Mouse (Mus musculus) MEL (cell line): ENCODE results near the gene Fhit. TPM values are rescaled to one million over a fixed set of nuclear protein-coding genes. Genes with fewer than 3 reads are reported as not detected.

Experiments
- DNase-seq: peaks from one replicate; pipeline ENCODE4 v3.0.0; 2011; ENCODE audit warnings: low read depth, low spot score
- H3K27ac ChIP-seq: 2 replicates; pipeline ENCODE4 v1.5.1; 2012; ENCODE audit warnings: low read depth, mild to moderate bottlenecking, control low read depth, low read length, moderate library complexity; ENCODE audit not compliant: control insufficient read depth
- H3K27me3 ChIP-seq, 2 experiments: fragments of 150-350 bp in 1 of 2; sonication (generic) in 1 of 2; 2 replicates each; pipeline ENCODE4 v1.6.1; 2012; ENCODE audit warnings: low read length in 2 of 2, mild to moderate bottlenecking in 2 of 2, improper control_type of control experiment in 1 of 2, moderate library complexity in 1 of 2; ENCODE audit not compliant: insufficient read depth in 2 of 2, control insufficient read depth in 1 of 2
- H3K36me3 ChIP-seq, 2 experiments: 2 replicates each; pipeline ENCODE4 v1.6.1; 2012 to 2014; ENCODE audit warnings: low read length in 2 of 2, improper control_type of control experiment in 1 of 2, inconsistent platforms in 1 of 2, mild to moderate bottlenecking in 1 of 2; ENCODE audit not compliant: insufficient read depth in 2 of 2, control insufficient read depth in 1 of 2
- H3K4me1 ChIP-seq, 2 experiments: fragments of 150-350 bp in 1 of 2; sonication (generic) in 1 of 2; 2 replicates each; pipeline ENCODE4 v1.6.1; 2012; ENCODE audit warnings: low read length in 2 of 2, improper control_type of control experiment in 1 of 2, mild to moderate bottlenecking in 1 of 2; ENCODE audit not compliant: insufficient read depth in 2 of 2, control insufficient read depth in 1 of 2
- H3K4me3 ChIP-seq, 2 experiments: fragments of 150-350 bp in 1 of 2; sonication (generic) in 1 of 2; 2 replicates each; pipeline ENCODE4 v1.5.1; 2012; ENCODE audit warnings: low read depth in 2 of 2, low read length in 2 of 2, mild to moderate bottlenecking in 2 of 2, moderate library complexity in 2 of 2, control low read depth in 1 of 2, improper control_type of control experiment in 1 of 2; ENCODE audit not compliant: control insufficient read depth in 1 of 2, insufficient read depth in 1 of 2
- H3K79me2 ChIP-seq: 2 replicates; pipeline ENCODE4 v1.6.1; 2012; ENCODE audit warnings: mild to moderate bottlenecking, low read length, moderate library complexity; ENCODE audit not compliant: control insufficient read depth, poor library complexity, insufficient read depth
- H3K9ac ChIP-seq: 2 replicates; pipeline ENCODE4 v1.6.1; 2012; ENCODE audit warnings: low read depth, mild to moderate bottlenecking, control low read depth, low read length, moderate library complexity; ENCODE audit not compliant: control insufficient read depth, poor library complexity, severe bottlenecking
- H3K9me3 ChIP-seq: fragments of 150-350 bp; sonication (generic); replicated peaks from 2 replicates; pipeline ENCODE4 v1.6.1; 2012; ENCODE audit warnings: mild to moderate bottlenecking, low read length, improper control_type of control experiment, moderate library complexity; ENCODE audit not compliant: insufficient read depth
- BHLHE40 ChIP-seq: IDR thresholded peaks from 2 replicates; pipeline ENCODE4 v1.6.1; 2012; ENCODE audit warnings: low read depth, mild to moderate bottlenecking, inconsistent platforms, low read length, improper control_type of control experiment, borderline replicate concordance
- CHD2 ChIP-seq: IDR thresholded peaks from 2 replicates; pipeline ENCODE4 v1.6.1; 2011; ENCODE audit warnings: low read length, improper control_type of control experiment
- CTCF ChIP-seq, 3 experiments: IDR thresholded peaks in 2 of 3; conservative IDR thresholded peaks in 1 of 3; 2 replicates each; pipeline ENCODE4 v1.5.1; 2011 to 2012; ENCODE audit warnings: low read length in 3 of 3, low read depth in 2 of 3, mild to moderate bottlenecking in 2 of 3, improper control_type of control experiment in 1 of 3, inconsistent platforms in 1 of 3, mixed read lengths in 1 of 3, moderate library complexity in 1 of 3; ENCODE audit not compliant: control insufficient read depth in 1 of 3, insufficient read depth in 1 of 3, poor library complexity in 1 of 3, severe bottlenecking in 1 of 3
- ELF1 ChIP-seq: IDR thresholded peaks from 2 replicates; pipeline ENCODE4 v1.6.1; 2014; ENCODE audit warnings: low read depth, mild to moderate bottlenecking, inconsistent platforms, low read length, improper control_type of control experiment, moderate library complexity
- EP300 ChIP-seq, 2 experiments: IDR thresholded peaks; 2 replicates each; pipeline ENCODE4 v1.6.1; 2011; ENCODE audit warnings: improper control_type of control experiment in 2 of 2, low read length in 2 of 2, low read depth in 1 of 2, mild to moderate bottlenecking in 1 of 2
- ETS1 ChIP-seq: IDR thresholded peaks from 2 replicates; pipeline ENCODE4 v1.6.1; 2012; ENCODE audit warnings: low read depth, mild to moderate bottlenecking, inconsistent platforms, low read length, improper control_type of control experiment, moderate library complexity
- GABPA ChIP-seq: IDR thresholded peaks from 2 replicates; pipeline ENCODE4 v1.6.1; 2012; ENCODE audit warnings: low read depth, mild to moderate bottlenecking, inconsistent platforms, low read length, improper control_type of control experiment, moderate library complexity
- GATA1 ChIP-seq: IDR thresholded peaks from 2 replicates; pipeline ENCODE4 v1.6.1; 2011; ENCODE audit warnings: low read depth, low read length, improper control_type of control experiment
- HCFC1 ChIP-seq: IDR thresholded peaks from 2 replicates; pipeline ENCODE4 v1.6.1; 2012; ENCODE audit warnings: low read depth, mild to moderate bottlenecking, inconsistent platforms, low read length, improper control_type of control experiment, moderate library complexity
- JUND ChIP-seq: IDR thresholded peaks from 2 replicates; pipeline ENCODE4 v1.6.1; 2011; ENCODE audit warnings: low read depth, mild to moderate bottlenecking, improper control_type of control experiment, low read length
- MAFK ChIP-seq: IDR thresholded peaks from 2 replicates; pipeline ENCODE4 v1.6.1; 2011; ENCODE audit warnings: low read depth, mild to moderate bottlenecking, low read length, improper control_type of control experiment, borderline replicate concordance
- MAX ChIP-seq: IDR thresholded peaks from 2 replicates; pipeline ENCODE4 v1.6.1; 2011; ENCODE audit warnings: low read length, improper control_type of control experiment
- MEF2A ChIP-seq: IDR thresholded peaks from 2 replicates; pipeline ENCODE4 v1.6.1; 2014; ENCODE audit warnings: low read depth, mild to moderate bottlenecking, inconsistent platforms, low read length, improper control_type of control experiment; ENCODE audit not compliant: poor library complexity, insufficient replicate concordance, severe bottlenecking; ENCODE audit errors: extremely low read depth
- MXI1 ChIP-seq: IDR thresholded peaks from 2 replicates; pipeline ENCODE4 v1.6.1; 2011; ENCODE audit warnings: mild to moderate bottlenecking, low read depth, low read length, improper control_type of control experiment
- MYB ChIP-seq: IDR thresholded peaks from 2 replicates; pipeline ENCODE4 v1.6.1; 2011; ENCODE audit warnings: mild to moderate bottlenecking, low read depth, low read length, improper control_type of control experiment
- MYC ChIP-seq: IDR thresholded peaks from 2 replicates; pipeline ENCODE4 v1.6.1; 2011; ENCODE audit warnings: low read depth, mild to moderate bottlenecking, low read length, improper control_type of control experiment, moderate library complexity
- NELFE ChIP-seq: IDR thresholded peaks from 2 replicates; pipeline ENCODE4 v1.6.1; 2011; ENCODE audit warnings: low read depth, low read length, improper control_type of control experiment
- NRF1 ChIP-seq: IDR thresholded peaks from 2 replicates; pipeline ENCODE4 v1.6.1; 2014; ENCODE audit warnings: low read depth, mild to moderate bottlenecking, inconsistent platforms, low read length, improper control_type of control experiment, moderate library complexity; ENCODE audit not compliant: poor library complexity, insufficient read depth, severe bottlenecking
- POLR2AphosphoS2 ChIP-seq: IDR thresholded peaks from 2 replicates; pipeline ENCODE4 v1.6.1; 2011; ENCODE audit warnings: low read length, improper control_type of control experiment
- POLR2AphosphoS5 ChIP-seq: IDR thresholded peaks from 2 replicates; pipeline ENCODE4 v1.6.1; 2012; ENCODE audit warnings: low read depth, borderline replicate concordance, mild to moderate bottlenecking, inconsistent platforms, low read length, moderate library complexity, mixed read lengths
- RCOR1 ChIP-seq: IDR thresholded peaks from 2 replicates; pipeline ENCODE4 v1.6.1; 2012; ENCODE audit warnings: low read depth, mild to moderate bottlenecking, inconsistent platforms, low read length, improper control_type of control experiment
- TAL1 ChIP-seq: IDR thresholded peaks from 2 replicates; pipeline ENCODE4 v1.6.1; 2012; ENCODE audit warnings: mild to moderate bottlenecking, inconsistent platforms, low read length, moderate library complexity, mixed read lengths
- TBP ChIP-seq: IDR thresholded peaks from 2 replicates; pipeline ENCODE4 v1.8.0; 2011; ENCODE audit warnings: low read depth, low read length, improper control_type of control experiment
- UBTF ChIP-seq: IDR thresholded peaks from 2 replicates; pipeline ENCODE4 v1.6.1; 2012; ENCODE audit warnings: low read depth, mild to moderate bottlenecking, inconsistent platforms, low read length, improper control_type of control experiment, moderate library complexity, borderline replicate concordance; ENCODE audit not compliant: insufficient read depth
- USF1 ChIP-seq: IDR thresholded peaks from 2 replicates; pipeline ENCODE4 v1.6.1; 2014; ENCODE audit warnings: low read depth, mild to moderate bottlenecking, inconsistent platforms, low read length, improper control_type of control experiment, moderate library complexity
- USF2 ChIP-seq, 2 experiments: IDR thresholded peaks; 2 replicates each; pipeline ENCODE4 v1.6.1; 2011 to 2012; ENCODE audit warnings: improper control_type of control experiment in 2 of 2, low read length in 2 of 2, borderline replicate concordance in 1 of 2, inconsistent platforms in 1 of 2, low read depth in 1 of 2, mild to moderate bottlenecking in 1 of 2; ENCODE audit not compliant: insufficient read depth in 1 of 2
- ZC3H11A ChIP-seq: IDR thresholded peaks from 2 replicates; pipeline ENCODE4 v1.6.1; 2012; ENCODE audit warnings: low read depth, mild to moderate bottlenecking, inconsistent platforms, low read length, improper control_type of control experiment
- ZKSCAN1 ChIP-seq: IDR thresholded peaks from 2 replicates; pipeline ENCODE4 v1.6.1; 2012; ENCODE audit warnings: low read depth, mild to moderate bottlenecking, inconsistent platforms, low read length, improper control_type of control experiment, moderate library complexity
- polyA plus RNA-seq, 2 experiments: library from polyadenylated mRNA; stranded (reverse) in 1 of 2; unstranded in 1 of 2; fragments of >175 nt in 1 of 2; fragments of >200 nt in 1 of 2; gene quantifications; 2 replicates each; pipeline versions ENCODE4 v1.2.1 to v1.2.4; 2012; ENCODE audit warnings: low replicate concordance in 2 of 2, low read depth in 1 of 2; ENCODE audit not compliant: insufficient read length in 2 of 2, insufficient read depth in 1 of 2, missing spikeins in 1 of 2
- total RNA-seq: library from RNA; depleted of rRNA; stranded (reverse); fragments of 300-350 nt; gene quantifications from 2 replicates; pipeline ENCODE4 v1.2.3, GENCODE M21; 2012

The Fhit gene
- total and polyA plus RNA-seq, 3 experiments = 0.77 to 1.3 TPM; not detected in 1

DNA sequence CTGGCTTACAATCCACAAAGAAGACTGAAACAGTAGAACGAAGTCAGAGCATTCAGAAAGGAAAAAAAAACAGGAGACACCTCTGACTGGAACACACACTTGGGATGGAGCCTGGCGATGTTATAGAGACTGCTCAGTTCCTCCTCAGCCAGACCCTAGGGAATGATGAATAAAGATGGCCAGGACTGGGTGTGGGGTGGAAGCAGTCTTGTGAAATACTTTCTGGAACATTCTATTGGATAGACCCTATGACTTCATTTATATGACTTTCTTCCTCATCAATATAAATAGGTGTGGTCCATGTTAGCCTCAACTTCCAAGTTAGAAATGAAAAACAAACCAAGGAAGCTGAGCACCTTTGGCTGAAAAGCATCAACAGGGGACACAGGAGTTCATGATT lies 680.5 kb downstream of the Fhit start:
- H3K4me1 ChIP-seq = no peaks in the 10 kb centered on the region
- no peak for DNase-seq
- no peak overlapping the region for H3K27ac ChIP-seq
- no peaks in the 10 kb centered on the region for H3K36me3 ChIP-seq
- no peaks in the 10 kb centered on the region; a peak in 1 of 4 replicates for H3K27me3 ChIP-seq
- H3K9me3 ChIP-seq = no peaks in the 10 kb centered on the region
- TF ChIP-seq NELFE (no peak), POLR2AphosphoS2 (no peak), MXI1 (no peak), MAX (no peak), BHLHE40 (no peak), MYB (no peak), CHD2 (no peak), ZC3H11A (no peak), ELF1 (no peak), JUND (no peak), POLR2AphosphoS5 (no peak), MAFK (no peak), GABPA (no peak), GATA1 (no peak)
- H3K79me2 ChIP-seq = no peaks in the 10 kb centered on the region
- H3K4me3 ChIP-seq = no peak overlapping the region
- H3K9ac ChIP-seq = no peak overlapping the region

DNA sequence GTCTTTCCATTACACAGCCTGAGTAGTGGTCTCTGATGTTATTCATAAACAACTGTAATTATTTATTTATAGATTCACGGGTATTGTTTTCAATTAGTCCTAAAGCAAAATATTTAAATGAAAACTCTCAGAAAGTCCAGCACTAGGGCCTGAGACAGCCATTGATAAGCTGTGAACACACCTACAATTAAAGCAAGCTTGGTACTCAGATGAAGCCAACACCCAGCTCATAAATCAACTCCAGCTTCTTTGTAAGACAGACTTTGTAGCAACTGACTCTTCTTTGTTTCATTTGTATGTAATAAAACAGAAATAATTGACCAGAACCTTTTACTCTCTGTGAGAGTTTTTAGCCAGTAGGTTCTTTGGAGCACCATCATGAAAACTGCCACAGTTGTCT lies 681.2 kb downstream of the Fhit start:
- TF ChIP-seq NRF1 = no peak
- no peak for TF ChIP-seq POLR2AphosphoS2
- TF ChIP-seq RCOR1 = no peak
- TF ChIP-seq USF2 (IDR thresholded peaks at IDR 0.05; ENCODE audit: borderline replicate concordance in 1 of 2, insufficient read depth in 1 of 2, low read depth in 1 of 2, low read length in 2 of 2) = no peak
- no peak for TF ChIP-seq MYC
- no peak for TF ChIP-seq CTCF (IDR thresholded peaks at IDR 0.05 in 2 of 3, conservative IDR thresholded peaks at IDR 0.05 in 1 of 3; ENCODE audit: control insufficient read depth in 1 of 3, insufficient read depth in 1 of 3, low read depth in 2 of 3, low read length in 3 of 3, poor library complexity in 1 of 3, severe bottlenecking in 1 of 3)
- TF ChIP-seq ELF1 = no peak
- no peak for TF ChIP-seq EP300 (IDR thresholded peaks at IDR 0.05; ENCODE audit: low read depth in 1 of 2, low read length in 2 of 2)
- TF ChIP-seq USF1 = no peak
- no peak for TF ChIP-seq MAX
- TF ChIP-seq ZKSCAN1 = no peak
- no peak for TF ChIP-seq TBP
- TF ChIP-seq NELFE = no peak
- no peak for TF ChIP-seq TAL1
- TF ChIP-seq UBTF = no peak
- no peak for TF ChIP-seq HCFC1
- no peak for TF ChIP-seq ETS1
- TF ChIP-seq MEF2A = no peak
- TF ChIP-seq BHLHE40 = no peak
- no peak for TF ChIP-seq ZC3H11A

More for the DNA sequence above, 681.2 kb downstream of the Fhit start:
- Histone ChIP-seq H3K27ac (no peak overlapping the region), H3K9me3 (no peaks in the 10 kb centered on the region), H3K79me2 (no peaks in the 10 kb centered on the region), H3K9ac (no peak overlapping the region), H3K36me3 (no peaks in the 10 kb centered on the region), H3K4me1 (no peaks in the 10 kb centered on the region), H3K27me3 (no peaks in the 10 kb centered on the region; a peak in 1 of 4 replicates), H3K4me3 (no peak overlapping the region)
- no peak for DNase-seq
